Mouse (Mus musculus) monocyte, adult 5-6 weeks (primary cell): ENCODE data around the gene Zswim5. TPM values are rescaled to one million over a fixed set of nuclear protein-coding genes. Genes with fewer than 3 reads are reported as not detected.

Experiments
- total RNA-seq: library from RNA; stranded (forward); fragments of 200-1000, 200-491, 200-594 nt; gene quantifications from 3 replicates; pipeline ENCODE4 v1.2.3, GENCODE M21; 2017

Gene Zswim5
- total RNA-seq, 1 experiment from 2014 or later = 0.10 TPM

Other genes starting within 250 kb of the Zswim5 start
- gene Nasp, start 249.4 kb upstream of the Zswim5 start, total RNA-seq = 146 to 159 TPM (median 150 TPM) in 3 replicates
- 380 to 470 TPM (median 418 TPM) in 3 replicates for gene Akr1a1, start 225.7 kb upstream of the Zswim5 start, total RNA-seq
- 173 to 407 TPM (median 323 TPM) in 3 replicates for gene Prdx1, start 191.8 kb upstream of the Zswim5 start, total RNA-seq
- 1.6 to 3.3 TPM (median 2.4 TPM) in 3 replicates for gene Mmachc, start 169.0 kb upstream of the Zswim5 start, total RNA-seq
- gene Ccdc163, start 168.9 kb upstream of the Zswim5 start, total RNA-seq = 4.7 to 14.7 TPM (median 10.7 TPM) in 3 replicates
- gene Tesk2, start 156.4 kb upstream of the Zswim5 start, total RNA-seq = 3.6 to 9.1 TPM (median 5.9 TPM) in 3 replicates
- 32.9 to 53.5 TPM (median 37.8 TPM) in 3 replicates for gene Toe1, start 69.7 kb upstream of the Zswim5 start, total RNA-seq
- 3.2 to 8.0 TPM (median 4.5 TPM) in 3 replicates for gene Mutyh, start 69.7 kb upstream of the Zswim5 start, total RNA-seq
- not detected in 3 replicates for gene Hpdl, start 55.7 kb upstream of the Zswim5 start, total RNA-seq
- gene Urod, start 117.0 kb downstream of the Zswim5 start, total RNA-seq = 41.5 to 48.3 TPM (median 42.0 TPM) in 3 replicates
- 30.1 to 41.4 TPM (median 32.5 TPM) in 3 replicates for gene Hectd3, start 117.9 kb downstream of the Zswim5 start, total RNA-seq
- gene Eif2b3, start 142.0 kb downstream of the Zswim5 start, total RNA-seq = 12.4 to 16.2 TPM (median 13.1 TPM) in 3 replicates
- gene Ptch2, start 218.7 kb downstream of the Zswim5 start, total RNA-seq = not detected in 3 replicates
- 15.5 to 17.5 TPM (median 16.9 TPM) in 3 replicates for gene Btbd19, start 248.3 kb downstream of the Zswim5 start, total RNA-seq
- gene Tctex1d4, start 249.4 kb downstream of the Zswim5 start, total RNA-seq = 3.4 TPM in 1 of 3 replicates, not detected in the others